Mouse (Mus musculus) left cerebral cortex, postnatal 25 days (tissue): Measurements from ENCODE around the gene Wdr25. TPM values are rescaled to one million over a fixed set of nuclear protein-coding genes. Genes with fewer than 3 reads are reported as not detected.

ENCODE experiments used
- total RNA-seq, 2 experiments: library from RNA; stranded (reverse); gene quantifications; 2 replicates each; pipeline ENCODE4 v1.2.3; 2021

Wdr25 gene
- total RNA-seq, 2 experiments from 2014 or later = 7.8 to 12.0 TPM

Other genes starting within 250 kb of the Wdr25 start
- gene Degs2, start 191.3 kb upstream of the Wdr25 start, total RNA-seq = 1 to 10 TPM; 4.0 to 4.2 TPM
- 10 to 100 TPM; 46.9 to 49.8 TPM for gene Yy1, start 100.7 kb upstream of the Wdr25 start, total RNA-seq
- gene Slc25a29, start 57.7 kb upstream of the Wdr25 start, total RNA-seq = 10 to 100 TPM; 15.6 to 16.6 TPM
- 10 to 100 TPM in 1 of 2 experiments, 1 to 10 TPM in 1; 9.5 to 11.4 TPM for gene Slc25a47, start 57.6 kb upstream of the Wdr25 start, total RNA-seq
- 10 to 100 TPM; 87.2 to 93.6 TPM for gene Wars, start 543 bp downstream of the Wdr25 start, total RNA-seq
- gene Begain, start 174.6 kb downstream of the Wdr25 start, total RNA-seq = 100 to 1,000 TPM; 146 to 149 TPM